Mouse (Mus musculus) heart, embryonic 15.5 days (tissue): Measurements from ENCODE around the gene Ctcf. TPM values are rescaled to one million over a fixed set of nuclear protein-coding genes. Genes with fewer than 3 reads are reported as not detected.

Experiments used
- ATAC-seq: fragments of 200-750 bp; cut with Nextera tagmentation; replicated peaks from 2 replicates; pipeline ENCODE4 v1.8.0; 2017; ENCODE audit warnings: low read depth, moderate TSS enrichment; ENCODE audit not compliant: insufficient number of reproducible peaks, insufficient read depth, low FRiP score
- H3K27ac ChIP-seq: fragments of 300-500 bp; sonication (generic); 2 replicates; pipeline ENCODE4 v1.5.1; 2015; ENCODE audit warnings: mild to moderate bottlenecking, inconsistent platforms
- H3K27me3 ChIP-seq: fragments of 300-500 bp; sonication (generic); 2 replicates; pipeline ENCODE4 v1.6.1; 2015; ENCODE audit warnings: inconsistent platforms
- H3K36me3 ChIP-seq: fragments of 300-500 bp; sonication (generic); 2 replicates; pipeline ENCODE4 v1.6.1; 2015; ENCODE audit warnings: mild to moderate bottlenecking, inconsistent platforms
- H3K4me1 ChIP-seq: fragments of 300-500 bp; sonication (generic); replicated peaks from 2 replicates; pipeline ENCODE4 v1.6.1; 2015; ENCODE audit warnings: inconsistent platforms
- H3K4me2 ChIP-seq: fragments of 300-500 bp; sonication (generic); 2 replicates; pipeline ENCODE4 v1.6.1; 2015; ENCODE audit warnings: inconsistent platforms, mild to moderate bottlenecking, moderate library complexity
- H3K4me3 ChIP-seq: fragments of 300-500 bp; sonication (generic); 2 replicates; pipeline ENCODE4 v1.5.1; 2015; ENCODE audit warnings: mild to moderate bottlenecking, inconsistent platforms
- H3K9ac ChIP-seq: fragments of 300-500 bp; sonication (generic); 2 replicates; pipeline ENCODE4 v1.6.1; 2015; ENCODE audit warnings: mild to moderate bottlenecking, inconsistent platforms
- H3K9me3 ChIP-seq: fragments of 300-500 bp; sonication (generic); replicated peaks from 2 replicates; pipeline ENCODE4 v1.6.1; 2016; ENCODE audit warnings: inconsistent platforms
- WGBS: fragments of 180-500 bp; shearing (Covaris S2); methylation state at CpG from one replicate; pipeline ENCODE4 v1.1.7; 2015; ENCODE audit warnings: mixed read lengths; 5-methylcytosine and 5-hydroxymethylcytosine counted together
- microRNA counts: library from miRNA; unstranded; fragments of <30 nt; microRNA quantifications from one replicate; lab custom pipeline; 2016
- microRNA-seq: library from miRNA; unstranded; fragments of <30 nt; microRNA quantifications from one replicate; pipeline ENCODE4, GENCODE M21; 2016
- polyA plus RNA-seq: library from polyadenylated mRNA; unstranded; fragments of >200 nt; fragmentation: Nextera tagmentation; extraction: Ambion mirVana; gene quantifications from 2 replicates; pipeline ENCODE4 v1.2.1, GENCODE M21; 2015

The Ctcf gene
- polyA plus RNA-seq, 1 experiment from 2014 or later = 64.5 TPM

DNA sequence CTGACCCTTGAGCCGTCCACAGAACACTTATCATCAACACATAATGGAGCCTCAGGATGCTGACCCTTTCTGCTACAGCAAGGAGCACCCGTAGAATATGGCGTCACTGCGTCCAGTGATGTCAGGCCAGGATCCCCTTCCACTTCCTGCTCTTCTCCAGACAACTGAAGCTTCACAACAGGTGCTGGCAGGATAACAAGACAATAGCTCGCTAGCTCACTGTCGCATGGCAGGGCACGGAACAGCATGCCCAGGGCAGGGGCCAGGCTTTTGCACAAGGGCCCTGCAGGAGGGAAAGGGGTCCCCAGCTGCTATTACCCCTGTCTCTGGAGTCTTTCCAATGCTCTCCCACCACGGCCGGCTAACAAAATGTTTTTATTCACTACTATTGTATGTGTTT, 86.5 kb downstream of the Ctcf start:
- Histone ChIP-seq H3K27ac (no peak overlapping the region), H3K27me3 (no peaks in the 10 kb centered on the region), H3K4me2 (no peak overlapping the region), H3K9me3 (no peaks in the 10 kb centered on the region), H3K4me1 (no peaks in the 10 kb centered on the region), H3K4me3 (no peak overlapping the region), H3K36me3 (no peaks in the 10 kb centered on the region), H3K9ac (no peak overlapping the region)
- WGBS = 89% methylated on average over 9 of the region's 9 CpGs
- no peak for ATAC-seq

- WGBS = 70% methylated on average over 5 of the region's 5 CpGs
Observed at GRCm38 (mm10) chr8:105725726-105726125, 89.4 kb downstream of the Ctcf start.

DNA sequence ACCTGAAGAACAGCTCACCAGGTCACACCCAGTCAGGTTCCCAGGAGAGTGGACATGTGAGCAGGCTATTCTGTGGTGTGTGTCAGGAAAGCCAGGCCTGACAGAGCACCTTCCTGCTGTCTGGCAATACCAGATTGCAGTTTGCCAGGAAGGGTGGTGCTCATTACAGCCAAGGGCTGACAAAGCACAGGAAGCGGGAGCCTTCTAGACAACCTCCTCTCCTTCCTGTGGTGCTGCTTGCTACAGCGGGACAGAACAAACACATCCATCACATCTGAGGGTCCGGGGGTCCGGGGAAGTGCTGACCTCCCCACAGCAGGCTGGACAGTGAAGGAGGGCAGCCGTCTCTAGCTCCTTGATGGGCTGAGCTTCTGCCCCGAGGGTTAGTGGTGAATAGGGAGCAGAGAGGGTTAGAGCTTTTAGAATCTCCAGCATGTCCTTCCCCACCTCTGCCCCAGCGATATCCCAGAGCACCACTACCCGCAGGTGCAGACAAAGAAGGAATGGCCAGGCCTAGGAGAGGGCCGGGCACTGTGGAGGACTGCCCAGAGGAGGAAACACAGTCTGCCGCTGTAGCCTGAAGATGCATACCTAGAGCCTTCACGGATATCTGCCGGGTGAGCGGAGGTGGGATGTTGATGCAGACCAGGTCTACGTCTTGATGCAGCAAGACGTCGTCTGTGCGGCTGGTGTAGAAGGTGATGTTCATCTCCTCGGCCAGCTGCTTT, 91.2 kb downstream of the Ctcf start:
- WGBS = 65% methylated on average over 18 of the region's 18 CpGs
- peak; percentile 84 for ATAC-seq
- Histone ChIP-seq H3K4me1 (no peaks in the 10 kb centered on the region), H3K9me3 (no peaks in the 10 kb centered on the region), H3K4me2 (0 out of 2 replicates have a peak overlapping the region, but pooled peaks have one; percentile 3), H3K27me3 (no peaks in the 10 kb centered on the region), H3K9ac (no peak overlapping the region), H3K36me3 (no peaks in the 10 kb centered on the region), H3K27ac (peak overlapping the region; percentile 63), H3K4me3 (no peak overlapping the region)

More at GRCm38 (mm10) chr8:105725726-105726125, 89.4 kb downstream of the Ctcf start:
- Histone ChIP-seq H3K9me3 (no peaks in the 10 kb centered on the region), H3K9ac (no peak overlapping the region), H3K4me2 (no peak overlapping the region), H3K36me3 (no peaks in the 10 kb centered on the region), H3K27ac (no peak overlapping the region), H3K4me1 (no peaks in the 10 kb centered on the region), H3K27me3 (no peaks in the 10 kb centered on the region), H3K4me3 (no peak overlapping the region)
- ATAC-seq = no peak

DNA sequence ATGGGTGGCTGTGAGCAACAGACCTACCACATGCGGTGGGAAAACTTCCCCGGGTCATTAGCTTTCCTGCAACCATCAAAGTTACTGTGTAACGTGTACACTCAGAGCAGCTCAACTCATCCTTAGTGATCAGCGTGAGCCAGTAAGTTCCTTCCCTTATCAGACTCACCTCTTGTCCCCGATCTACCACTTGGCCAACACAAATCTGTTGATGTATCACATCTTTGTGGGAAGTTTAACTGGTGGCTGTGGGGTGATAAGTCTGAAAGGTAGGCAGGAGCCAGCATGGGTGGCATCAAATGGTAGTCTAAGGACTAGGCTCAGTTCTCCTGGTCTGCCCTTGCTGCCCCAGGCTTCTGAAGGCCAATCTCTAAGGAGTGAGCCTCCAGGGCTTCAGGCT, 95.8 kb downstream of the Ctcf start:
- ATAC-seq = no peak
- Histone ChIP-seq H3K9me3 (no peaks in the 10 kb centered on the region), H3K4me2 (no peak overlapping the region), H3K9ac (no peak overlapping the region), H3K27ac (no peak overlapping the region), H3K36me3 (no peaks in the 10 kb centered on the region), H3K4me3 (no peak overlapping the region), H3K4me1 (no peaks in the 10 kb centered on the region), H3K27me3 (no peaks in the 10 kb centered on the region)
- WGBS = 88% methylated on average over 5 of the region's 5 CpGs

MicroRNAs within 50 kb of the gene (microRNA counts, 519-probe panel; counts per million panel counts)
- microRNA mmu-miR-1966 (lab: Ali Mortazavi, UCI) = 2,596 counts per million, percentile 57 among the panel's probes with 10 or more counts

Small RNA genes lying within 50 kb of the gene (microRNA-seq; reads per million reads assigned to microRNA genes)
- not detected for gene Mir1966

Other genes starting within 250 kb of the Ctcf start
- gene Kctd19, start 223.1 kb upstream of the Ctcf start, polyA plus RNA-seq = 0.09 and 0.11 TPM in 2 replicates
- 0.08 and 0.19 TPM in 2 replicates for gene Lrrc36, start 223.0 kb upstream of the Ctcf start, polyA plus RNA-seq
- gene Tppp3, start 165.0 kb upstream of the Ctcf start, polyA plus RNA-seq = 27.5 and 39.8 TPM in 2 replicates
- 23.2 and 30.7 TPM in 2 replicates for gene Zdhhc1, start 139.7 kb upstream of the Ctcf start, polyA plus RNA-seq
- gene Hsd11b2, start 117.8 kb upstream of the Ctcf start, polyA plus RNA-seq = 0.15 and 0.58 TPM in 2 replicates
- 50.0 and 63.3 TPM in 2 replicates for gene Atp6v0d1, start 70.5 kb upstream of the Ctcf start, polyA plus RNA-seq
- 27.9 and 36.5 TPM in 2 replicates for gene Ripor1, start 31.3 kb upstream of the Ctcf start, polyA plus RNA-seq
- 0.24 and 0.29 TPM in 2 replicates for gene Agrp, start 825 bp downstream of the Ctcf start, polyA plus RNA-seq
- gene Carmil2, start 49.7 kb downstream of the Ctcf start, polyA plus RNA-seq = 0.26 and 2.4 TPM in 2 replicates
- 33.7 and 43.3 TPM in 2 replicates for gene Acd, start 64.5 kb downstream of the Ctcf start, polyA plus RNA-seq
- 13.8 and 13.9 TPM in 2 replicates for gene Pard6a, start 64.6 kb downstream of the Ctcf start, polyA plus RNA-seq
- gene 4933405L10Rik, start 71.1 kb downstream of the Ctcf start, polyA plus RNA-seq = not detected in 2 replicates
- 9.8 and 12.7 TPM in 2 replicates for gene Enkd1, start 71.6 kb downstream of the Ctcf start, polyA plus RNA-seq
- gene Gfod2, start 122.1 kb downstream of the Ctcf start, polyA plus RNA-seq = 9.4 and 10.1 TPM in 2 replicates
- gene Ranbp10, start 190.8 kb downstream of the Ctcf start, polyA plus RNA-seq = 8.1 and 11.0 TPM in 2 replicates
- 0.06 and 0.29 TPM in 2 replicates for gene Tsnaxip1, start 191.2 kb downstream of the Ctcf start, polyA plus RNA-seq
- gene Cenpt, start 216.7 kb downstream of the Ctcf start, polyA plus RNA-seq = 30.1 and 36.8 TPM in 2 replicates
- gene Thap11, start 218.6 kb downstream of the Ctcf start, polyA plus RNA-seq = 44.7 and 52.5 TPM in 2 replicates
- gene Nutf2, start 224.0 kb downstream of the Ctcf start, polyA plus RNA-seq = 154 and 173 TPM in 2 replicates
- gene Edc4, start 244.3 kb downstream of the Ctcf start, polyA plus RNA-seq = 25.3 and 34.7 TPM in 2 replicates